Mouse (Mus musculus): ENCODE results near the gene Nup88. TPM values are rescaled to one million over a fixed set of nuclear protein-coding genes. Genes with fewer than 3 reads are reported as not detected.

Nup88 gene
- 22.1 and 39.5 TPM in 2 replicates for polyA plus RNA-seq (2012; rRNA removed; ENCODE audit: low replicate concordance)

GRCm38 (mm10) chr11:70969821-70970559 is at the start of gene Nup88, which contains the start of gene Rpain:
Gene Nup88, minus strand, starts transcription at chr11:70969973.
Gene Rpain, plus strand, starts transcription at chr11:70970213.

DNA sequence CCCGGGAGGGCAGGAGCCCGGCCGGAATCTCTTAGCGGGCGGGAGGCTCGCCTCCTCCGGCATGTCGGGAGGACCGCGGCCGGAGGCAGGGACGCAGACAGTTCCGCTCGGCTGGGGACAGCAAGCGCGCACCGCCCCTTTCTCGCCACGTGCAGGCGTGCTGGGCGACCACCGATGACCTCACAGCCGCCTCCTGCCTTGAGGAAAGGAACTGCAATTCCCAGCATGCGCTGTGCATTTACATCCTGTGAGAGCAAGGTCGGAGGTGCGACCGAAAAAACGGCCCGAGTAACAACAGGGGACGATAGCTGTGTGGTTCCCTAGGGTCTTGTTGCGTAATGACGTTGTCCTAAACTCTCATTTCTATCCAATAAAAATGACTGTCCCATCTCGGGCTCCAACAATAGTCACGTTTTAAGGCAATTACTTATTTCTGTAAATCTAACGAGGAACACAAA is 34.6 kb upstream of the Nup88 start, which contains the start of gene Dhx33:
Gene Dhx33, minus strand, starts transcription at position 122 of the 458 bp plus-strand sequence.

DNA sequence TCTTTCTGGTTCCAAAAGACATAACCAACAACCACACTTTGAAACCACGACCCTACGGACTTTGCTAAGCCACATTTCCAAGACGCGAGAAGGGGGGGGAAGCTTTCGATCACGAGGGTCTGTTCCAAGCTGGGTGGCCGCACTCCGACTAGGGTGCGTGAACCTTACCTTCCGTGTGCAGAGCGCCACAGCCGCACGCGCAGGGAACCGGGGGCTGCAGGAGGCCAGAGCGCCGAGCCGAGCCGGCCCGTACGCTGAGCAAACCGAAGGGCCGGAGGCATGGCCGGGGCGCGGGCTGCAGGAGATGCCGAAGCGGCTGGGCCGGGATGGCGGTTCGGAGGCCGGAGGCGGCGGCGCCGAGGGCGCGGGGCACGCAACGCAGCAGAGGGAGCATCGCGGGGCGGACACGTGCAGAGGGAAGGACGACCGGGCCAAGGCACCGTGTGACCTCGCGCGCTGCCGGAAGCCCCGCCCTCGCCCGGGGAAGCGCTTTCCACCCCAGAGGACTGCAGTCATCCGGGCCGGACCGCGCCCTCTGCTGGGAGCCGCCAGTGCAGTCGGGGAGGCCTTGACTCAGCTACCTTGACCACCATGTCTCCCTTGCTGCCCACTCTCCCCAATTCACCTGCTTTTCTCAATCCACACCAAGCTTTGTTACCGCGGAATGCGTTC is 12.9 kb upstream of the Nup88 start, which contains the start of gene C1qbp:
Gene C1qbp, minus strand, starts transcription at position 470 of the 672 bp plus-strand sequence.

Other genes starting within 250 kb of the Nup88 start
- 2.4 and 3.5 TPM in 2 replicates for gene Zfp3, start 205.8 kb downstream of the Nup88 start, polyA plus RNA-seq (2012; rRNA removed; ENCODE audit: low replicate concordance)
- gene Scimp, start 157.4 kb downstream of the Nup88 start, polyA plus RNA-seq (2012; rRNA removed; ENCODE audit: low replicate concordance): 0.72 and 2.6 TPM in 2 replicates
- 4.6 and 5.5 TPM in 2 replicates for gene Rabep1, start 125.2 kb downstream of the Nup88 start, polyA plus RNA-seq (2012; rRNA removed; ENCODE audit: low replicate concordance)
- gene Rpain, start 240 bp upstream of the Nup88 start, polyA plus RNA-seq (2012; rRNA removed; ENCODE audit: low replicate concordance): 33.0 and 46.1 TPM in 2 replicates
- 50.3 and 102 TPM in 2 replicates for gene C1qbp, start 13.1 kb upstream of the Nup88 start, polyA plus RNA-seq (2012; rRNA removed; ENCODE audit: low replicate concordance)
- 30.6 and 52.1 TPM in 2 replicates for gene Dhx33, start 34.5 kb upstream of the Nup88 start, polyA plus RNA-seq (2012; rRNA removed; ENCODE audit: low replicate concordance)
- 2.6 and 8.3 TPM in 2 replicates for gene Mis12, start 49.6 kb upstream of the Nup88 start, polyA plus RNA-seq (2012; rRNA removed; ENCODE audit: low replicate concordance)
- gene Derl2, start 49.9 kb upstream of the Nup88 start, polyA plus RNA-seq (2012; rRNA removed; ENCODE audit: low replicate concordance): 15.0 and 17.2 TPM in 2 replicates
- gene 6330403K07Rik, start 63.5 kb upstream of the Nup88 start, polyA plus RNA-seq (2012; rRNA removed; ENCODE audit: low replicate concordance): 0.17 and 5.0 TPM in 2 replicates
- gene Nlrp1a, start 174.7 kb upstream of the Nup88 start, polyA plus RNA-seq (2012; rRNA removed; ENCODE audit: low replicate concordance): 0.09 and 0.18 TPM in 2 replicates